Mouse (Mus musculus) myocyte (in vitro differentiated cells): ENCODE results near the gene Cdpf1.

ENCODE experiments used
- CEBPB ChIP-seq: IDR thresholded peaks from 2 replicates; pipeline ENCODE4 v1.6.1; 2011; ENCODE audit warnings: mild to moderate bottlenecking, moderate library complexity; ENCODE audit not compliant: poor library complexity, insufficient read depth, severe bottlenecking
- POLR2A ChIP-seq: IDR thresholded peaks from one replicate; pipeline ENCODE4 v1.6.1; 2011; ENCODE audit warnings: low read depth, mild to moderate bottlenecking, control low read depth, moderate library complexity; ENCODE audit not compliant: insufficient read length
- TCF12 ChIP-seq: IDR thresholded peaks from one replicate; pipeline ENCODE4 v1.6.1; 2011; ENCODE audit warnings: mild to moderate bottlenecking, control low read depth; ENCODE audit not compliant: poor library complexity, insufficient read depth, severe bottlenecking

DNA sequence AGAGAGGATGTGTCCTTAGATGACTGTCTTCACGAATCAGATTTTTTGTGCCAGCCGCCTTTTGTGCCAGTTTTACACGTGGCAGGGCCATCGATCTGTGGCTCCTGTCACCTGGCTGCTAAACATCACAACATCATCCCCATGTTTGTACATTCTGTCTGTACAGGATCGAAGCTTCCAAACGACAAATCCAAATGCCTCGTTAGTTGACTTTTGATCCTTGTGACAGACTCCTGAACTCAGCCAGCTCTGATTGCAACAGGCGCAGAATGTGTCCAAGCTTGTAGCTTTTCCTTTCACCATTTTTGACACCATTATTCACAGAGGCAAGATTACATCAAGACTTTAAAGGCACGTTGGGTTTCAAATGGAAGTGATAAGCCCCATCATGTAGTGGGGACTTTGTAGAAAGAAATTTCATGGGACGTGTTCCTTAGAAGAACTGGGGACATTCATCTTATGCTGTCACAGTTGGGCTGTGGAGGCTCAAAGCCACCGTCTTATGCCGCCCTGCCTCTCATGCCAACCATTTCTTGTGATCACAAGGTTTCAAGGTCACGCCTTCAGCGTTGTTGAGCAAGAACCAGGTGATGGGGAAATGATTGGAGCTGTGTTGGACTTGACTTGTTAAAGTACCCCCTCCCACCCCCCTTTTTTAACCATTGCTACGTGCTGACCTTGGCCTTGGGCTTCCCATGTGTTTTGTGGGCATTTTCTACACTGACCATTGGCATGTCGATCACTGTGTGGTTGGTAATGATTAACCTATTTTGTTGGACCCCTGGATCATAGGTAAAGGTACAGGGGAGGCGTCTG, 40.0 kb downstream of the Cdpf1 start:
- TF ChIP-seq TCF12 (no peak), CEBPB (no peak), POLR2A (no peak)
